Mouse (Mus musculus) midbrain, embryonic 14.5 days (tissue): ENCODE results near the gene Zmat3. TPM values are rescaled to one million over a fixed set of nuclear protein-coding genes. Genes with fewer than 3 reads are reported as not detected.

ENCODE experiments used
- ATAC-seq: fragments of 200-750 bp; cut with Nextera tagmentation; 2 replicates; pipeline ENCODE4 v1.8.0; 2017; ENCODE audit warnings: moderate number of reproducible peaks, moderate library complexity; ENCODE audit not compliant: low FRiP score, low TSS enrichment
- DNase-seq: peaks from one replicate; pipeline ENCODE4 v3.0.0-alpha.2; 2015
- H3K27ac ChIP-seq: fragments of 300-500 bp; sonication (generic); replicated peaks from 2 replicates; pipeline ENCODE4 v1.5.1; 2014; ENCODE audit warnings: mild to moderate bottlenecking, low read depth, low read length, moderate library complexity
- H3K27me3 ChIP-seq: fragments of 300-500 bp; sonication (generic); 2 replicates; pipeline ENCODE4 v1.6.1; 2014; ENCODE audit warnings: low read length, control low read depth, mixed read lengths; ENCODE audit not compliant: control insufficient read depth, insufficient read depth
- H3K36me3 ChIP-seq: fragments of 300-500 bp; sonication (generic); 2 replicates; pipeline ENCODE4 v1.6.1; 2014; ENCODE audit warnings: low read length, control low read depth; ENCODE audit not compliant: control insufficient read depth, insufficient read depth
- H3K4me1 ChIP-seq: fragments of 300-500 bp; sonication (generic); 2 replicates; pipeline ENCODE4 v1.6.1; 2014; ENCODE audit warnings: mild to moderate bottlenecking, antibody characterized with exemption, low read length, control low read depth; ENCODE audit not compliant: control insufficient read depth, insufficient read depth
- H3K4me2 ChIP-seq: fragments of 300-500 bp; sonication (generic); 2 replicates; pipeline ENCODE4 v1.6.1; 2014; ENCODE audit warnings: mild to moderate bottlenecking, low read length, moderate library complexity
- H3K4me3 ChIP-seq: fragments of 300-500 bp; sonication (generic); replicated peaks from 2 replicates; pipeline ENCODE4 v1.5.1; 2014; ENCODE audit warnings: low read depth, low read length
- H3K9ac ChIP-seq: fragments of 300-500 bp; sonication (generic); replicated peaks from 2 replicates; pipeline ENCODE4 v1.6.1; 2014; ENCODE audit warnings: mild to moderate bottlenecking, low read length, moderate library complexity
- H3K9me3 ChIP-seq: fragments of 300-500 bp; sonication (generic); 2 replicates; pipeline ENCODE4 v1.6.1; 2016; ENCODE audit warnings: low read length, control low read depth, mixed read lengths; ENCODE audit not compliant: control insufficient read depth
- WGBS: fragments of 180-500 bp; shearing (Covaris S2); extraction: QIAGEN DNeasy Blood & Tissue Kit; methylation state at CpG from one replicate; pipeline ENCODE4 v1.1.7; 2014; 5-methylcytosine and 5-hydroxymethylcytosine counted together
- polyA plus RNA-seq: library from polyadenylated mRNA; unstranded; fragments of >200 nt; fragmentation: Nextera tagmentation; extraction: Ambion mirVana; gene quantifications from 2 replicates; pipeline ENCODE4 v1.2.1, GENCODE M21; 2014

The Zmat3 gene
- polyA plus RNA-seq, result 7.7 and 9.7 TPM in 2 replicates

GRCm38 (mm10) chr3:32365546-32366245 is at the start of gene Zmat3:
Gene Zmat3 (minus strand): TSS chr3:32366014.
- H3K9ac ChIP-seq, result peak within 1 kb of the TSS; percentile 86
- peak within 1 kb of the TSS; percentile 63 for H3K4me2 ChIP-seq
- peaks cover 16% of the 10 kb centered on the region for H3K4me1 ChIP-seq
- no peaks in the 10 kb centered on the region for H3K36me3 ChIP-seq
- H3K27me3 ChIP-seq, result no peaks in the 10 kb centered on the region
- H3K4me3 ChIP-seq, result peak within 1 kb of the TSS; percentile 88
- H3K9me3 ChIP-seq, result no peaks in the 10 kb centered on the region
- 4% methylated on average over 38 of the region's 48 CpGs for WGBS
- ATAC-seq (peak; percentile 87), DNase-seq (peak; percentile 90)
- H3K27ac ChIP-seq, result peak within 1 kb of the TSS; percentile 93

- peaks cover 6% of the 10 kb centered on the region; the same call in 1 of the 2 replicates for H3K4me1 ChIP-seq
- H3K27ac ChIP-seq, result no peak overlapping the region
- H3K4me3 ChIP-seq, result no peak overlapping the region
- no peak overlapping the region for H3K9ac ChIP-seq
- H3K9me3 ChIP-seq, result no peaks in the 10 kb centered on the region
- DNase-seq, result peak; percentile 18
- no peaks in the 10 kb centered on the region for H3K27me3 ChIP-seq
- no peaks in the 10 kb centered on the region for H3K36me3 ChIP-seq
- H3K4me2 ChIP-seq, result no peak overlapping the region
- ATAC-seq, result no peak
- 42% methylated on average over 4 of the region's 4 CpGs for WGBS
These were observed 48.6 kb upstream of the Zmat3 start for GRCm38 (mm10) chr3:32414381-32414780.

- no peak overlapping the region for H3K27ac ChIP-seq
- DNase-seq (no peak), ATAC-seq (no peak)
- H3K27me3 ChIP-seq, result no peaks in the 10 kb centered on the region
- no peaks in the 10 kb centered on the region for H3K36me3 ChIP-seq
- peaks cover 6% of the 10 kb centered on the region; the same call in 1 of the 2 replicates for H3K4me1 ChIP-seq
- WGBS, result 88% methylated on average over 7 of the region's 7 CpGs
- H3K4me2 ChIP-seq, result no peak overlapping the region
- no peaks in the 10 kb centered on the region for H3K9me3 ChIP-seq
- H3K4me3 ChIP-seq, result no peak overlapping the region
- 0 out of 2 replicates have a peak overlapping the region, but pooled peaks have one; percentile 2 for H3K9ac ChIP-seq
These were observed 46.8 kb upstream of the Zmat3 start for GRCm38 (mm10) chr3:32412502-32413044.

GRCm38 (mm10) chr3:32408811-32409273 is 43.0 kb upstream of the Zmat3 start:
- Histone ChIP-seq H3K36me3 (no peaks in the 10 kb centered on the region), H3K4me3 (no peak overlapping the region), H3K4me1 (no peaks in the 10 kb centered on the region), H3K27ac (no peak overlapping the region), H3K9me3 (no peaks in the 10 kb centered on the region), H3K4me2 (no peak overlapping the region), H3K9ac (no peak overlapping the region), H3K27me3 (no peaks in the 10 kb centered on the region)
- DNase-seq (no peak), ATAC-seq (no peak)
- WGBS, result 98% methylated on average over 3 of the region's 3 CpGs

GRCm38 (mm10) chr3:32406804-32407203 is 41.0 kb upstream of the Zmat3 start:
- no peak overlapping the region for H3K9ac ChIP-seq
- no peak for ATAC-seq
- H3K4me3 ChIP-seq, result no peak overlapping the region
- WGBS, result 87% methylated on average over 6 of the region's 6 CpGs
- H3K27ac ChIP-seq, result no peak overlapping the region
- no peaks in the 10 kb centered on the region for H3K27me3 ChIP-seq
- DNase-seq, result no peak
- H3K9me3 ChIP-seq, result no peaks in the 10 kb centered on the region
- no peaks in the 10 kb centered on the region for H3K36me3 ChIP-seq
- H3K4me2 ChIP-seq, result no peak overlapping the region
- no peaks in the 10 kb centered on the region for H3K4me1 ChIP-seq

- no peaks in the 10 kb centered on the region for H3K36me3 ChIP-seq
- ATAC-seq (no peak), DNase-seq (no peak)
- H3K9ac ChIP-seq, result no peak overlapping the region
- H3K4me3 ChIP-seq, result no peak overlapping the region
- no peak overlapping the region for H3K27ac ChIP-seq
- H3K4me2 ChIP-seq, result no peak overlapping the region
- no peaks in the 10 kb centered on the region for H3K27me3 ChIP-seq
- H3K9me3 ChIP-seq, result no peaks in the 10 kb centered on the region
- 79% methylated on average over 1 of the region's 1 CpGs for WGBS
- H3K4me1 ChIP-seq, result peaks cover 2% of the 10 kb centered on the region; the same call in 1 of the 2 replicates
These were observed 39.9 kb upstream of the Zmat3 start for GRCm38 (mm10) chr3:32405699-32406098.

GRCm38 (mm10) chr3:32402990-32403885 is 37.4 kb upstream of the Zmat3 start:
- ATAC-seq, result no peak
- WGBS, result 84% methylated on average over 7 of the region's 7 CpGs
- H3K4me2 ChIP-seq, result no peak overlapping the region
- H3K4me3 ChIP-seq, result no peak overlapping the region
- DNase-seq, result no peak
- no peak overlapping the region for H3K27ac ChIP-seq
- H3K9me3 ChIP-seq, result no peaks in the 10 kb centered on the region
- no peak overlapping the region for H3K9ac ChIP-seq
- H3K4me1 ChIP-seq, result peaks cover 25% of the 10 kb centered on the region
- no peaks in the 10 kb centered on the region for H3K27me3 ChIP-seq
- no peaks in the 10 kb centered on the region for H3K36me3 ChIP-seq

- Histone ChIP-seq H3K9ac (no peak overlapping the region), H3K36me3 (no peaks in the 10 kb centered on the region), H3K27ac (no peak overlapping the region), H3K9me3 (no peaks in the 10 kb centered on the region), H3K4me2 (no peak overlapping the region), H3K27me3 (no peaks in the 10 kb centered on the region), H3K4me1 (peaks cover 25% of the 10 kb centered on the region), H3K4me3 (no peak overlapping the region)
- no peak for ATAC-seq
- 72% methylated on average over 3 of the region's 3 CpGs for WGBS
- DNase-seq, result no peak
These were observed 35.8 kb upstream of the Zmat3 start for GRCm38 (mm10) chr3:32401591-32401990.
